ENCODE assay signal across 9 mouse cellular contexts in genomic region chr4:111416551-111416950, GRCm38 (mm10). TPM values are rescaled to one million over a fixed set of nuclear protein-coding genes. Genes with fewer than 3 reads are reported as not detected.
A peak's percentile ranks its signal among the peaks of the same experiment; 100 is the strongest.
DNase-seq lines count a peak whose midpoint lies in the region; ATAC-seq and TF ChIP-seq lines count a peak whose summit lies in the region.
"Had no signal": no experiment of that assay in that cellular context is flagged by ENCODE, and none has a peak within 500 bp of the region (broad histone marks: within the 10 kb centered on the region; RNA-seq: fewer than 3 reads in every experiment).

No protein-coding gene starts in this region.

- no peak for ATAC-seq in kidney, embryonic 15.5 days (replicated peaks; ENCODE audit: low FRiP score)
- no peak for ATAC-seq in forebrain, embryonic 14.5 days
- no peak for ATAC-seq in intestine, postnatal 0 days
- no peak for ATAC-seq in neural tube, embryonic 14.5 days (ENCODE audit: low read depth)
- ATAC-seq in inflammation-experienced regulatory T-cells, adult 6 months: no peak

- WGBS in kidney, embryonic 15.5 days: 58% methylated on average over 3 of the region's 3 CpGs
- 28% methylated on average over 3 of the region's 3 CpGs for WGBS in forebrain, embryonic 14.5 days
- 84% methylated on average over 3 of the region's 3 CpGs for whole genome bisulfite sequencing in intestine, postnatal 0 days
- 74% methylated on average over 3 of the region's 3 CpGs for WGBS in neural tube, embryonic 14.5 days

- no peaks in the 10 kb centered on the region for H3K9me3 ChIP-seq in kidney, embryonic 15.5 days (replicated peaks)
- H3K9me3 ChIP-seq in forebrain, embryonic 14.5 days (replicated peaks; ENCODE audit: control insufficient read depth, low read length): no peaks in the 10 kb centered on the region
- no peaks in the 10 kb centered on the region for H3K9me3 ChIP-seq in intestine, postnatal 0 days (ENCODE audit: control insufficient read depth)
- no peaks in the 10 kb centered on the region for H3K9me3 ChIP-seq in neural tube, embryonic 14.5 days (ENCODE audit: control insufficient read depth, low read length)

- TF ChIP-seq CTCF in intestine, postnatal 0 days (IDR thresholded peaks at IDR 0.05; ENCODE audit: low read depth): no peak

- peaks cover 20% of the 10 kb centered on the region for H3K4me1 ChIP-seq in kidney, embryonic 15.5 days
- H3K4me1 ChIP-seq in forebrain, embryonic 14.5 days (ENCODE audit: control insufficient read depth, insufficient read depth, low read length): peaks cover 13% of the 10 kb centered on the region
- H3K4me1 ChIP-seq in intestine, postnatal 0 days (replicated peaks; ENCODE audit: control insufficient read depth, insufficient read depth, low read length): peaks cover 9% of the 10 kb centered on the region
- peaks cover 24% of the 10 kb centered on the region for H3K4me1 ChIP-seq in neural tube, embryonic 14.5 days (ENCODE audit: control insufficient read depth, insufficient read depth, low read length)

- no peak for DNase-seq in kidney, adult 8-10 months
- no peak for DNase-seq in forebrain, embryonic 14.5 days (ENCODE audit: low spot score)
- DNase-seq in thymus, postnatal 25 days: no peak
- no peak for DNase-seq in embryo, embryonic 11 days

- H3K4me2 ChIP-seq in kidney, embryonic 15.5 days: peak overlapping the region; percentile 73
- peak overlapping the region; percentile 77 for H3K4me2 ChIP-seq in forebrain, embryonic 14.5 days (ENCODE audit: low read length)
- peak overlapping the region; percentile 93; the same call in 1 of the 2 replicates for H3K4me2 ChIP-seq in intestine, postnatal 0 days (replicated peaks; ENCODE audit: low read depth)
- H3K4me2 ChIP-seq in neural tube, embryonic 14.5 days (ENCODE audit: low read depth, low read length): peak overlapping the region; percentile 89

- peaks cover 21% of the 10 kb centered on the region for H3K36me3 ChIP-seq in kidney, embryonic 15.5 days
- 0 out of 2 replicates have a peak, but pooled peaks cover 4% of the 10 kb centered on the region for H3K36me3 ChIP-seq in forebrain, embryonic 14.5 days (ENCODE audit: control insufficient read depth, insufficient read depth, low read length)
- H3K36me3 ChIP-seq in intestine, postnatal 0 days (ENCODE audit: control insufficient read depth, insufficient read depth): no peaks in the 10 kb centered on the region
- no peaks in the 10 kb centered on the region for H3K36me3 ChIP-seq in neural tube, embryonic 14.5 days (ENCODE audit: control insufficient read depth, insufficient read depth, low read length)

- no peak overlapping the region for H3K4me3 ChIP-seq in kidney, embryonic 15.5 days (replicated peaks)
- peak overlapping the region; percentile 81; the same call in 1 of the 2 replicates for H3K4me3 ChIP-seq in forebrain, embryonic 14.5 days (ENCODE audit: low read depth, low read length)
- H3K4me3 ChIP-seq in intestine, postnatal 0 days (ENCODE audit: low read depth, low read length): no peak overlapping the region
- peak overlapping the region; percentile 96; the same call in 1 of the 2 replicates for H3K4me3 ChIP-seq in neural tube, embryonic 14.5 days (ENCODE audit: low read depth, low read length)
- H3K4me3 ChIP-seq: myocyte had no signal

- H3K27ac ChIP-seq in kidney, embryonic 15.5 days: no peak overlapping the region
- H3K27ac ChIP-seq in forebrain, embryonic 14.5 days (ENCODE audit: low read depth, low read length): no peak overlapping the region
- H3K27ac ChIP-seq in intestine, postnatal 0 days (ENCODE audit: low read depth, low read length): no peak overlapping the region
- H3K27ac ChIP-seq in neural tube, embryonic 14.5 days (ENCODE audit: low read depth, low read length): no peak overlapping the region

- 0 out of 2 replicates have a peak overlapping the region, but pooled peaks have one; percentile 75 for H3K9ac ChIP-seq in kidney, embryonic 15.5 days
- H3K9ac ChIP-seq in forebrain, embryonic 14.5 days (ENCODE audit: low read length): peak overlapping the region; percentile 99; the same call in 1 of the 2 replicates
- H3K9ac ChIP-seq in intestine, postnatal 0 days (ENCODE audit: low read depth, low read length): no peak overlapping the region
- no peak overlapping the region for H3K9ac ChIP-seq in neural tube, embryonic 14.5 days (replicated peaks; ENCODE audit: low read depth, low read length)

- no peaks in the 10 kb centered on the region for H3K27me3 ChIP-seq in kidney, embryonic 15.5 days
- H3K27me3 ChIP-seq in forebrain, embryonic 14.5 days (replicated peaks; ENCODE audit: control insufficient read depth, insufficient read depth, low read length): no peaks in the 10 kb centered on the region
- H3K27me3 ChIP-seq in intestine, postnatal 0 days (replicated peaks; ENCODE audit: control insufficient read depth, insufficient read depth, low read length): no peaks in the 10 kb centered on the region
- no peaks in the 10 kb centered on the region for H3K27me3 ChIP-seq in neural tube, embryonic 14.5 days (ENCODE audit: control insufficient read depth, insufficient read depth, low read length)

RNA-seq across cellular contexts. Expression of gene Bend5, which starts 1.7 kb away (rescaled TPM):
- 25.5 and 26.3 TPM in 2 replicates for polyA plus RNA-seq in kidney, embryonic 15.5 days (2015; fragmentation: Nextera tagmentation; extraction: Ambion mirVana)
- polyA plus RNA-seq in forebrain, embryonic 14.5 days (2014; fragmentation: Nextera tagmentation; extraction: Ambion mirVana): 66.4 and 69.2 TPM in 2 replicates
- 26.7 and 28.0 TPM in 2 replicates for polyA plus RNA-seq in intestine, postnatal 0 days (2015; fragmentation: Nextera tagmentation; extraction: Ambion mirVana)
- polyA plus RNA-seq in neural tube, embryonic 14.5 days (2014; fragmentation: Nextera tagmentation; extraction: Ambion mirVana): 69.5 and 72.4 TPM in 2 replicates
- polyA plus RNA-seq in inflammation-experienced regulatory T-cells, adult 6 months (2017; shearing (Covaris generic)): under 1 TPM in 1 of 3 experiments, not detected in 2; 0.67 TPM
- polyA plus RNA-seq: myocyte had no signal

Comparison
In these comparisons a context has a peak if more than half of its experiments do, and no peak if none do; other contexts are left out.
1. H3K4me3 ChIP-seq: peak in forebrain, embryonic 14.5 days (single experiment) and neural tube, embryonic 14.5 days (single experiment); none in kidney, embryonic 15.5 days (single experiment) and intestine, postnatal 0 days (single experiment).
2. H3K9ac ChIP-seq: peak in kidney, embryonic 15.5 days (single experiment) and forebrain, embryonic 14.5 days (single experiment); none in intestine, postnatal 0 days (single experiment) and neural tube, embryonic 14.5 days (single experiment).
3. RNA of gene Bend5, which starts 1.7 kb away (polyA plus RNA-seq): 69.5 to 72.4 TPM in neural tube, embryonic 14.5 days, 66.4 to 69.2 TPM in forebrain, embryonic 14.5 days, 26.7 to 28.0 TPM in intestine, postnatal 0 days and 25.5 to 26.3 TPM in kidney, embryonic 15.5 days; 0.67 TPM in inflammation-experienced regulatory T-cells, adult 6 months; every median in the first group is over 10 times any median in the second.
4. Peak in every context shown above with its lines, with median percentiles within 50 percentile points of each other: H3K4me2 ChIP-seq.